Mouse (Mus musculus) monocyte, adult 59 days (primary cell): ENCODE data around the gene Jam3. TPM values are rescaled to one million over a fixed set of nuclear protein-coding genes. Genes with fewer than 3 reads are reported as not detected.

Experiments used
- total RNA-seq, 2 experiments: library from RNA; stranded (reverse); gene quantifications; one replicate each; pipeline ENCODE4 v1.2.4; 2023

Gene Jam3
- not detected for total RNA-seq

GRCm38 (mm10) chr9:27154763-27155530 is at the start of gene Jam3:
TSS of gene Jam3 (minus strand) at chr9:27155421.

Other genes with a start within 250 kb of the Jam3 start
- gene Gm1110, start 232.3 kb downstream of the Jam3 start, total RNA-seq = not detected
- 10 to 100 TPM; 23.5 to 28.5 TPM for gene Acad8, start 155.9 kb downstream of the Jam3 start, total RNA-seq
- 10 to 100 TPM; 13.4 to 15.6 TPM for gene Thyn1, start 155.7 kb downstream of the Jam3 start, total RNA-seq
- 10 to 100 TPM; 32.4 to 37.7 TPM for gene Vps26b, start 125.4 kb downstream of the Jam3 start, total RNA-seq
- 10 to 100 TPM; 19.1 to 21.5 TPM for gene Ncapd3, start 125.2 kb downstream of the Jam3 start, total RNA-seq
- gene Igsf9b, start 143.8 kb upstream of the Jam3 start, total RNA-seq = not detected
- not detected for gene Spata19, start 241.4 kb upstream of the Jam3 start, total RNA-seq